Mouse (Mus musculus): Measurements from ENCODE around the gene Luc7l3.

Gene Luc7l3

GRCm38 (mm10) chr11:94259814-94260213 is 62.0 kb downstream of the Luc7l3 start:
- DNase-seq (ENCODE audit: low spot score in 2 of 2) = no peak

GRCm38 (mm10) chr11:94257987-94258386 is 63.8 kb downstream of the Luc7l3 start:
- no peak for DNase-seq (ENCODE audit: low spot score in 2 of 2)

- DNase-seq (ENCODE audit: low spot score in 2 of 2) = no peak
Observed at GRCm38 (mm10) chr11:94255733-94256132, 66.1 kb downstream of the Luc7l3 start.

GRCm38 (mm10) chr11:94253691-94254090 is 68.1 kb downstream of the Luc7l3 start:
- DNase-seq (ENCODE audit: low spot score in 2 of 2) = no peak

- DNase-seq (ENCODE audit: low spot score in 2 of 2) = no peak
Observed at GRCm38 (mm10) chr11:94253156-94253555, 68.6 kb downstream of the Luc7l3 start.

- DNase-seq (ENCODE audit: low spot score in 2 of 2) = no peak
Observed at GRCm38 (mm10) chr11:94246789-94247061, 75.1 kb downstream of the Luc7l3 start.

GRCm38 (mm10) chr11:94245955-94246788 is 75.6 kb downstream of the Luc7l3 start, which contains the start of gene Wfikkn2:
Wfikkn2 (minus strand) TSS chr11:94246005.
- no peak for DNase-seq (ENCODE audit: low spot score in 2 of 2)

GRCm38 (mm10) chr11:94244385-94244784 is 77.4 kb downstream of the Luc7l3 start:
- no peak for DNase-seq (ENCODE audit: low spot score in 2 of 2)

- no peak for DNase-seq (ENCODE audit: low spot score in 2 of 2)
Observed at GRCm38 (mm10) chr11:94243422-94244180, 78.2 kb downstream of the Luc7l3 start.

GRCm38 (mm10) chr11:94242760-94243421 is 78.9 kb downstream of the Luc7l3 start:
- DNase-seq (ENCODE audit: low spot score in 2 of 2) = no peak

- no peak for DNase-seq (ENCODE audit: low spot score in 2 of 2)
Observed at GRCm38 (mm10) chr11:94239706-94240105, 82.1 kb downstream of the Luc7l3 start.

- DNase-seq (ENCODE audit: low spot score in 2 of 2) = no peak
Observed at GRCm38 (mm10) chr11:94238786-94239185, 83.0 kb downstream of the Luc7l3 start.

Data from right cerebral cortex, adult 2 months (tissue).